Mouse (Mus musculus): ENCODE data around the gene Rhbdf2.

Gene Rhbdf2

DNA sequence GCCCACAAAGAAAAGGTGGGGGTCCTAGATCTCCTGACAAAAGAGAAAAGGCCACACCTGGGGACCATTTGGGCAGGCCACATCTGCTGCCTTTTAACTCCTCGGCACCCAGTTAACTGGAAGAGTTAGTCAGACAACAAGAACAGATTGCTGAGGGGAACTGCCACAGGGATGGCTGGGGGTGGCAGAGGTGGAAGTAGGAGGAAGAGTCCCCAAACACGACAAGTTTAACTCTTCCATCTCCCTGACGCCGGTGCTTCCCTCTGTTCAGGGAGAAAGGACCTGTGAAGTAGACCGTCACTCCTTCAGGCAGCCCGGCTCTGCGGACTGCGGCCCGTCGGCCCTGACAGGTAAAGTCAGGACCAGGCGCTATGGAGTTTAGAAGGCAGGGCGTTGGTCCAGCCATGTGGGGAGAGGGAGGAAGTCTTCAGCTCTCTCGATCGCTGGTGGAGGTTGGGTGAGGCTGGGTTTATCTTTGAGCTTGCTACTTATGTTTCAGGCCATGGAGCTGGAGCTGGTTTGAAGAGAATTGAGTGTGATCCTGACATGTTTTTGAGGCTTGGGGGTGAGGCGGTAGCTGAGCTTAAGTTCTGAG is 32.3 kb upstream of the Rhbdf2 start:
- no peak for DNase-seq (ENCODE audit: low read depth)

DNA sequence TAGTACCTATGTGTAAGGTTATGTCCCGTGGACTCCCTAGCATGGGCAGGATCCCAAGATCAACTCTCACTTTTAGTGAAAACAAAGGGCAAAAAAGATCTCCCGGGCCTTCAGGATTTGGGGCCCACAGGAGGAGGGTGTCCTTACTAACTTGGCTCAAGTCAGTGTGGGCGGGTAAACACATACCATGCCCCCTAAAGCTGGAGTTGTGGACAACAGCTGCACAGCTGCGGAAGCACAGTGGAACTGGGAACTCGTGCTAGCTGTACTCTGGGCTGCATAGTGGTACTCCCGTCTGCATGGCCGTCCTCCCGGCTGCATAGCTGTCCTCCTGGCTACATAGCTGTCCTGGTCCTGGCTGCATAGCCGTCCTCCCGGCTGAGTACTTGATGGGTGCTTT is 31.4 kb upstream of the Rhbdf2 start:
- no peak for DNase-seq (ENCODE audit: low read depth)

DNA sequence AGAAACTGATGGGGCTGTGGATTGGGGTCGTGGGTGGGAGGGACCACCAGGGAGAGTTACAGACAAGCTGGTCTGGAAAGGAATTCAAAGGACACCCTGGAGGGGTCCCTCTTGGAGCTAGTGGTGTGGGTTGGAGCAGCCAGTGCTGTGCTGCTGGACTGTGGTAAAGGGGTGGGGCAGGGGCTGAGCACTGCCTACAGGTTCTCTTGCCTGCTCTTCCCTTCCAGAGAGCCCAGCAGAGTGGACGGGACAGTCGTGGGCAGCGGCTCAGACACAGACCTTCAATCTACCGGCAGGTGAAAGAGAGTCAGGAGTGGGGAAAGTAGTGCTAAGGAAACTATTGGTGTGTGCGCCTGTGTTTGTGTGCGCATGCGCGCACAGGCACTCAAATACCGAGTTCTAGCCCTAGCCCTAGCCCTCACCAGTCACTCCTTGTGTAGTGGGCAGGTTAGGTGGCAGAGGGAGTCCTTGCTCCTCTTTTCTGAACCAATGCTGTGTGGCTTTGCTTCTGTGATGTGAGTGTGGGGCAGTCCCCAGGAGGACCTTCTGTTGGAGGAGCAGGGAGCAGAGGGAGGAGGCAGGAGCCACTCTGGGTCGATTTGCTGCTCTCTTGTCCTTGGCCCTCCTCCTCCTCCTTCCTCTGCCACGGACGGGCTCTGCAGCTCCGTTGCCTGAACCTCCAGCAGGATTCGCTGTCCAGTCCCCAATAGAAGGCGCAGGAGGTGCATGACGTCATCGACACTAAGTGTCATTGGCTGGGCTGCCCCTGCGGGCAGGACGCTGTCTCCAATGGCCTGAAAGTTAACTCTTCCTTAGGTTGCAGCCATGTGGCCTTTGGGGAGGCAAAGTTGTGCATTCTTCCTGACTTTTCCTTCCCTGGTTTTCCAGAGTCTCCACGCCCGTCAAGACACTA is 30.7 kb upstream of the Rhbdf2 start:
- peak; percentile 78 for DNase-seq (ENCODE audit: low read depth)

DNA sequence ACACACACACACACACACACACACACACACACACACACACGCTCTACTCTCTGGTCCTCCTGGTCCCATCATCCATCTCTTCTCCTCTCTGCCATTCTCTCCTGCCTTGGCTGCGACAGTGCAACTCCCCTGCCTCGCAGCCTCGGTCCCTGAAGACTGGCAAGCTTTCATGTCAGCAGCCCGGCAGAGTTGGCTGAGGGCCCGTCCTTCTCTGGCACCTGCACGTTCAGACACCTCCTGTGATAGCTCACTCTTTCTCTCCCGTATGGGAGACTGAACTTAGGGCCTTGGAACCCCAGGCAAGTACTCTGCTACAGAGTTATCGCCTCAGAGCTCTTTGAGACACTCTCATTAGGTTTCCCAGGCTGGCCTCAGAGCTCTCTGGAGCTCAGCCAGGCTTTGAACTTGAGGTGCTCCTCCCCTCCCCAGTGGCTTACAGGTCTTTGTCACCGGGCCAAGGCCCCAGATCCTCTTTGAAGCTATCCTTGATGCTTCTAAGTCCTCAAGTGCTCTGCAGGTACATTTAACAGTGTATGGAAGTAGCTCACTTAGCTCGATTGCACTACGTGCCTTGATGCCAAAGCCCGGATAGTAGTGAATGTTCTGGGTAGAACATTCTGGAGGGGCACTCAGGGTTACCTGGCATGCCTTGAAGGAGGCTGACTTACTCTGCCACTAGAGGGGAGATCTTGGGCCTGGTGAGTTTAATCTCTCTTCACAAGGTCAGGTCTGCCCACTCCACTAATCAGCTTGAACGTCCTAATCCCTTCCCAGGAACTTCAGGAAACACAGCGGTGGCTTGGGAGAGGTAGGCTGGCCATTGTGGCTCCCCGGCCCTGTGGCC is 29.8 kb upstream of the Rhbdf2 start:
- DNase-seq (ENCODE audit: low read depth): no peak

DNA sequence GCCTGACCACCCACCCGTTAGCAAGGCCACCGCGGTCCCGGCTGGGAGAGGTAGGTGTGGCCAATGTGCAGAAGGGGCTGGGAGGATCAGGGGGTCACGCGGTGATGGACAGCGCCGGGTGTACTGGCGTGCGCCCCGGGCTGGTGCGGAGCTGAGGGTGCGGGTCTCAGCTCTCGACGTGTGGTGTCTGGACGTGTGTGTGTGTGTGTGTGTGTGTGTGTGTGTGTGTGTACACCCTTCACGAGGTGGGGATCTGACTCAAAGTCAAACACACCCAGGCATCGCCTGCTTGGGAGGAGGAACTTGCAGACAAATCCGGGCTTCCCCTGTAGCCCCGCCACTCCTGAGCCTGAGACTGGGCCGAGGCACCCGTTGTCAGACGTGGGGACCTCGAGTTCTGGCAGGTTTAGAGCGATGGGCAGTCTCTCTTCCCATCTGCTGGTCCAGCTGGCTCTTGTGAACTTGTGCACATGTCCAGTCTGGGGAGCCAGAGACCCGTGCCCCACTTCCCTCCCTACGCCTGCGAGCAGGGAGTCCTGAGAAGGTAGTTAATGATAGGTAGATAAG is 27.5 kb upstream of the Rhbdf2 start, which contains the start of gene Cygb:
TSS of gene Cygb (minus strand) at position 59 of the 567 bp plus-strand sequence.
- no peak for DNase-seq (ENCODE audit: low read depth)

DNA sequence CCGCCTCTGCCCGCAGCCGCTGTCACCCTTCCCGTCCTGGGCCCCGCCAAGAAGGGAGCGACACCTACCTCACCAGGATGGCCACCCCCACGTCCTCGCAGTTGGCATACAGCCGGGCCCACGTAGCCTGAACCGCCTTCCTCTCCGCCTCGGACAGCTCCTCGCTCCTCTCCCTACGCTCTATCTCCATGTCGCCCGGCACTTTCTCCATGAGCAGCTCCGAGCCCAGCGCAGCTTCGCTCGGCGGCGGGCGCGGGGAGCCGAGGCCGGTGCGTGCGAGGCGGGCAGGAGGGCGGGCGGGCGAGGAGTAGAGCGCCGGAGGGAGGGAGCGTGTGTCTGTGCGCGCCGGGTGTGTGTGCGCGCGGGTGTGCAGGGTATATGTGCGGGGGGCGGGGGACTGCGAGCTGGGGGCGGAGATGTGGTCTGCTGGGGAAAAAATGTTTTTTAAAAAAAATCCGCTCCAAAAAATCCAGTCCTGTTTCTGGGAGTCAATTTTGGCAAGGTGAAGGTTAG is 26.9 kb upstream of the Rhbdf2 start:
- no peak for DNase-seq (ENCODE audit: low read depth)

DNA sequence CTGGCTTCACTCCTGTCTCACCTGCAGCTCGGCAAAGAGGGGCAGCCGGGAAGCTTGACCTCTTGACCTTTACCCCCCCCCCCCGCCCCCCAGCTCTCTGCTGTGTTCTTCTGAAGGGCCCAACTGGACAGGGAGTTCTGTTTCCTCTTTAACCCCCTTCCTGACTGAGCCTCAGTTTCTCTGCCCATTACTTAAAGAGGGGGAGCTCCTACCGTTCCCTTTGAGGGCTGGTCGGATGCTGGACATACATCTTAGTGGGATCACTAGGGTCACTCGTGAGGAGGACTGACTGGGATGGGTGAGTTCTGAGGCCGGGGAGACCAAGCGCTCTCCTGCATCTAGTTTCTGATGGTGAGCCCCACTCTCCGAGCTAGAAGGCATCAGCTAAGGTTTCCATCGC is 26.4 kb upstream of the Rhbdf2 start, which contains the start of gene Prcd:
TSS of gene Prcd (plus strand) at position 301 of the 400 bp plus-strand sequence.
- DNase-seq (ENCODE audit: low read depth): no peak

DNA sequence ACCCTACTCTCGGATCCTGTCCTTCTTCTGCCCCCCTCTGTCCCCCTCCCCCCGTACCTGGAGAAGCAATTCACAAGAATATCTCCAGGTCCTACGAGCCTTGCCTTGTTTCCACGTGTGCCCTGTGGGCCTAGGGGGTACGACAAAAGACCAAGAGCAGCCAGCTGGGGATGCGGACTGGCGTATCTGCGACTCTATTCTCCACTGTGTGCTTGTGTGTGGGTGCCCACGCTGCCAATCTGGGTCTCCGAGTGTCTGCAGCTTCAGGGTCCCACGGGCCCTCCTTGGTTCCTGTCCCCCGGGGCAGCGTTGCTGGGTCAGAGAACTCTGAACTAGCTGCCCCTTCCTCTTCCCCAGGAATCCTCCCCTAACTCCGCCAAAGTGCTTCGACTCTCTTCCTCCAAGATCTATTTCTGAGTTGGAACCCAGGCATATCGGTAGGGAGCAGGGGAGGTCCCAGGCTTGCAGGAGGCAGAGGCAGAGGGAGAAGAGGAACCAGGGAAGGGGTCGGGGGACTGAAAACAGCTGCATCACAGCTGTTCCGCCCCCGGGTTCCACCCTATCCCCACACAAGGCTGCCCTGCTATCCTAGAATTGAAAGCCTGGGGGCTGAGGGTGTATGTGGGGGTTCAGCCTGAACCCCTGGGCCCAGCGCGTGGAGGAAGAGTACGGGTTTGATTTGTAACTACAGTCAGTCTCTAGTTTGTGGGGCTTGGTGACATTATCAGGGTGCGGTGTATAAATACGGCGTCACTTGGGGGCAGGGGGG is 25.7 kb upstream of the Rhbdf2 start:
- no peak for DNase-seq (ENCODE audit: low read depth)

DNA sequence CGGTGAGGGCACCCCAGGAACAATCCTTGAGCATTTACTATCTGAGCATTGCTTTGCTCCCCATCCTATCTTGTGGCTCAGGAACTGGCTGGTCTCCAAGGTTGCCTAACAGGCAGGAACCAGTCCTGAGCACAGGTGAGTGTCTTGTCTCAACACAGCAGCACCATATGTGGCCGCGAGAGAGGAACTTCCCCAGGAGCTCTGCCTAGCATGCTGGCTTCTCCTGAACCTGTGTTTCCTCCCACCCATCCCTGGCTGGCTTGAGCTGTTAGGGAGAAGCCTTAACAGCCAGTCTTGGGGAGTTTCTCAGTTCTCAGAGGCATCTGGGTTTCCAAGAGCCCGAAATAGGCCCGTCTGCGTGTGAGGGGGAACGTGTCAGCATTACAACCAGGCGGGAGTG is 24.5 kb upstream of the Rhbdf2 start:
- no peak for DNase-seq (ENCODE audit: low read depth)

DNA sequence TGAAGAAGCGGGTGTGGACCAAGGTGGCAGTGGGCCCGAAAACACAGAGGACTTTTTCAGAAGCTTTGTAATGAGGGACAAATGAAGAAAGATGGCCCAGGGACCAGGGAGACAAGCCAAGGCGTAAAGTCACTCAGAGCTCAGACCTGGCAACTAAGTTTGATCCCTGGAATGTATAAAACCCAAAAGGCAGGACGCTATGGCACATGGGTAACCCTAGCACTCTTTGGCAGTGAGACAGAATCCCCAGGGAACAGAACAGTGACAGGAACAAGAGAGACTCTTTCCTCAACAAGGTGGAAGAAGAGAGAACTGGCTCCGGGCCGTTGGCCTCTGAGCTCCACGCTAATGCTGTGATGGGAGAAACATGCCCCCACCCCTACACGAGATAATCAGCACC is 24.0 kb upstream of the Rhbdf2 start:
- no peak for DNase-seq (ENCODE audit: low read depth)

DNA sequence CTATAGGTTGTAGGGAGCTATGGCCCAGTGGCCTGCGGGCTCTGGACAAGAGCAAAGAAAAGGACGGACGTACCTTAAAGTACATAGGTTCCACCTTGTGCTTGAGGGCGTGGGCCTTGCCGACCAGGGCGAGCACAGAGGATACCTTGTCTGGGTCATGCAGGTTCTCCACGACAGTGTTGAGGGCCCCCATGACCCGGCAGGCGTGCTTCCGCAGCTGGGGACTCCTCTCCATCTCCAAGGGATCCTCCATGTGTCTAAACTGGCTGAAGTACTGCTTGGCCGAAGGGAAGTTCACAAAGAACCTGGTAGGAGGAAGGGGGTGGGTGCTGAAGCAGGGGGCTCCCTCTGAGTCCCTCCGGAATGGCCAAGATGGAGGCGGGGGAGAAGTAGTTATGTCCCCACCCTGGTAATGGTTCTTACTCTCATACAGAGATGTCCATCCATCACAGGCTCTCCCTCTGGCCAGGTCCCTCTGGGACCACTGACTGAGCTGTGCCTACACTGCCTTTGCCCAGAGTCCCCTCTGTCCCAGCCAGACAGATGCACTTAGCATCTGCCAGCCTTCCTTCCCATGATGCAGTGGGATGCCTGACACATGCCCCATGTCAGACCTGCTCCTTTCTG is 23.0 kb upstream of the Rhbdf2 start:
- DNase-seq (ENCODE audit: low read depth): no peak

DNA sequence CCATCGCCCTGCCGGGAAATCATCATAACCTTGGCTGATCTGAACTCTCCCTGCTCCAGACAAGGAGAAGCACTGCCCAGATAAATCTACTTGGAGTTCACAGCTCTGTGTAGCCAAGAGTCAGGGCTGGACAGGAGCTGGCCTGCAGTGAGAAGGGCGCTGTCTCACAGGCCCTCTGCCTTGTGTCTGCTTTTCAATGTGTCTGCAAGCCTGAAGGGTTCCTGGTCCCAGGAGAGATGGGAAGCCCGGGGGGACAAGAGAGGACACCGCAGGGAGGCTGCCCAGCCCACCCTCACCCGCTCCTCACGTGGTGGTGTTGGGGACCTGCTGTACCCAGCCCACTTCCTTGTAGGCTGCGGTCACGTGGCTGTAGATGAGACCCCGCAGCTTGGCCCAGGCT is 22.2 kb upstream of the Rhbdf2 start:
- no peak for DNase-seq (ENCODE audit: low read depth)

DNA sequence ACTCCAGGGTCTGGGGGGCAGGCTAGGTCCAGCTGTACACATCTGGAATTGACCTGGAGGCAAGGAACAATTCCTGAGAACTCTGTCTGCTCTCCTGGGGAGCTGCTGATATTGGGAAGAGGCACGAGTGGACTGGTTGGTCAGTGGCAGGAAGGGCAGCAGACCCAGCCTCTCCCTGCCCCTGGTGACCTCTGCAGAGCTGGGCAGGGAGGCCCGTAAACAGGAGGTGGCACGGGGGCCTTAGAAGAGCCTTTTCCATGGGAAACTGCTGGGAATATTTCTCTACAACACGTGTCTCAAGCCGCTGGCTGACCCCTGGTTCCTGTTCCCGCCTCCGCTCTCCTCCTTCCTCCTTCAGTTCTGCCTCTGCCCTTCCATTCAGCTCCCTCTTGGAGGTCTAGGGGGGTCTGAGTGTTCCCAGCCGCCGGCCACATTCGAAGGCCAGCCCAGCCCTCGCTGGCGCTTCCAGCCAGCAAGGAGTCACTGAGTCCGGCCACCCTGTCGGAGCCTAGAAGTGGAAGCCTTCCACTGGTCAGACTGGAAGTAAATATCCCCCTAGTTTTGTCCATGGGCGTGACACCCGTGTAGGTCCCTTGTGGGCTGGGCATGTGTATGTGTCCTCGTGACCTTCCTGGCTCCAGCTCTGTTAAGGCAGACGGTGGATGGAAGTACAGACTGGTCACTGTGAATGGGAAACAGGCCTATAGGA is 21.5 kb upstream of the Rhbdf2 start:
- no peak for DNase-seq (ENCODE audit: low read depth)

DNA sequence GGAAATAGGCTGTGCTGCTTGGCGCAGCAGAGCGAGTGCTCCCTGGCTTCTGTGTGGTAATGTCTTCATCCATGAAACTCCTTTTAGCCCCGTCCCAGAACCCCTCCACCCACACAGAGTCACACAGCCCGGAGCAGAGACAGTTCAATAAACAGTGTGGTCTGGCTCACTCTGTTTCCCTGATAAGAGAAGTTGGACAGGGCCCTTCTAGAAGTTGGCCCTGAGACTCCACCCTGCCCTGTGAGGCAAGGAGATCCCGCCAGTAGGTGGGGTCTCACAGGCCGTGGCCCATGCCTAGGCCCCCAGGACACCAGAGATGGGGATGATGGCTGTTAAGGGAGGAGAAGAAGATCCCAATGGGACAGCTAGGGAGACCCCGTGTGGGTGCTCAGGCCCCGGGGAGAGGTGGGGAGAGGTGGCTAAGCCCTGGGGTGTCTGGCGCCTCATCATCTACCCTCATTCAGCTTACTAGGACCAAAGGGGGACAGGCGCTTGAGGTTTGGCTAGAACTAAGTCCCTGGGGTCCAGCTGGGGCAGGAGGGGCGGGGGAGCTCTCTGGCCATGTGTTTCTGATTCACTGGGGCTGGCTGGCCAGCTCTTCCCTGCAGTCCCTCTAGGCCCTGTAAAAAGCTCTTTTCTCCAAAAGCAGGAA is 20.6 kb upstream of the Rhbdf2 start:
- no peak for DNase-seq (ENCODE audit: low read depth)

DNA sequence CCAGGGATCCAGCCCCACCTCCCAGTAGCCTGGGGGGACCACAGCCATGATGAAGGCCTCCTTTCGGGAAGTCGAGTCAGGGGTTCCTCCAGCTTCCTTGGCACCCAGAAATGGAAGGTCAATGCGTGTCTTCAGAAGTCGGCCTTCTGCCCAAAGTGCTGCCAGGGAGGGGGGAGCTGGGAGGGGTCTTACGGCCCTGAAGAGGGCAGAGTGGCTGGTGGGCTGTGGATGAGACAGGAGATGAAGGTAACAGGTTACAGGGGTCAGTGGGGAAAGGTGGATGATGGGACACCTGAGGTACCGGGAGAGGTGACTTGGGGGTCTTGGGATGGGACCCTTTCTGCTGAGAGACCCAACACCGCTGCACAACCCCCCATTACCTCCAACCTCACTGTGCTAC is 20.0 kb upstream of the Rhbdf2 start:
- no peak for DNase-seq (ENCODE audit: low read depth)

DNA sequence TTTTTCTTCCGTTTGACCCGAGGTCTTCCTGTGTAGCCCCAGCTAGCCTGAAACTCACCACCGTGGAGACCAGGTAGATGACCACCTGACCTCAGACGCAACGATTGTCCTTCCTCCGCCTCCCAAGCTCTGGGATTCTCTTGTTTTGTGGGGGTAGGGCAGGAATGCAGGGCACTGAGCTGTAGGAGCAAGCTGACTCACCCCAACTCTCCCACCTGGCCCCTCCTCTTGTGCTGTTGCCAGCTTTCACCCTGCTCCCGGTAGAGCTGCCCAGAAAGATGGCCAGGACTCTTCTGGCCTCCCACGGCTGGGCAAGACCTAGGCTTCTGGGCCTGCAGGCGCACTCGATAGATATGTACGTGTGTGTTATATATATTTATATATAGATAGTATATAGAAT is 19.3 kb upstream of the Rhbdf2 start:
- DNase-seq (ENCODE audit: low read depth): no peak

DNA sequence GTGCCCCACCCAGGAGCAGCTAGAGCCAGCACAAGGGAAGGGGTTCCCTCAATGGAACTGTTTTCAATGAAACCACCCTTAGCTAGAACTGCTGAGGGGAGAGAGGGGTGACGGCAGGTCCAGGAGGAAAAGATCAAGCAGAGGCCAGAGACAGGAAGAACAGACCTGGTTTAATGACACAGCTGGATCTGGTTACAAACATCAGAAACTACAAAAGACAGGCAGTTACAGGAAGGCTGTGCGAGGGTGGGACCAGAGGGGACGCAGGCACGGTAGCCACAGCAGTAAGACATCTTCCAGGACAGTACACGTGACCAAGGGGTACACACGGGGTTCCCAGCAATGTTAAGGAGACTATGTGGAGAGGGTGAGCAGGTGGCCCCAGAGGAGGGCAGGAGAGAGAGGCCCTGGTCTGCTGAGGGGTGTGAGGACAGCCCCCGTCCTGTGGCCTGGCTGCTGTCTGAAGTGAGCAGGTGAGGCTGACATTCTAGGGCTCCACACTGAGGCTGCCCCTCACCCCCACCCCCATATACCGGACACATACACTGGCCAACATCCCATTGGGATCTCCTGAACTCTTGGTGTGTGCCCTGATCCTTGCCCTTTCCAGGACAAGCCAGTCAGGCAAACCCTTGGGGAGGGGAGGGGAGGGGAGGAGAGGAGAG is 18.8 kb upstream of the Rhbdf2 start:
- DNase-seq (ENCODE audit: low read depth): no peak

DNA sequence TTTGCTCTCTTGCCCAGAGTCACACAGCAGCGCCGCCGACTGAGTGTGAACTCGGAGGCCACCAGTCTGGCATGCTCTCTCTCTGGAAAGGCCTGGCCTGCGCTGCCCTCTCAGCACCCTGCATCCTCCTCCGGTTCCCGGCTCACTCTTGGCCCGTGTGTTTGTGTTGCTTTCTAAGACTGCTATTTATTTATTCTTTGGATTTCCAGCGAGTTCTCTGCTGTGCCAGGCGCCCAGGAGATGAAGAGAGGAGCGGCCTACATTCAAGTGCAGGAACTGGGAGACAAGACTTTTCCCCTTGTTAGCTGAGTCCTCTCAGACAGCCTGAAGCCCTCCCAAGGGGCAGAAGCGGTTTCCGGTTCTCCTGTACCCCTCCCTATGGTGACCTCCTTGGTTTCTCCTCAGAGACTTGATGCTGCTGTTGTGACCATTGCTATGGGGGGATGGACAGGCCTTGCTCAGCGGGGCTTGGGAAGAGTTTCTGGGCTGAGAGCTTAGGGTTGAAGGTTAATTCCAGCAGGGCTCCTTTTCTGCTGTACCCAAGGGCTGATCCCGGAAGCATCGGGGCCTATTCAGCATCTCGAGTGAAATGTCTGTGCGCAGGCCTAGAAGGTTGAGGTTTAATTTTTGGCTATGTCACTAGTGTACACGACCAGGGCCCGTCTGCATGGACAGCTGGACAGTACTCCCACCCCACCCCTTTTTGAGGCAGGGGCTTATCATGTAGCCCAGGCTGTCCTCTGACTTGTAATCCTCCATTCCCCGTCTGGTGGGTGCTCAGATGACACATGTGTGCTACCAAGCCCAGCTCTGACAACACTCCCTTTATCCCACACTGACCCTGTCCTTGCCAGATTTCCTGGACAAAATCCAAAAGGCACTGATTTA is 17.6 kb upstream of the Rhbdf2 start:
- no peak for DNase-seq (ENCODE audit: low read depth)
